Mouse (Mus musculus) left cerebral cortex, postnatal 14 days (tissue): ENCODE measurements at regions not wholly inside any gene's neighbourhood (a gene's known extent, or its start where the extent isn't known, plus 50 kb on each side); places are given as distances from the start of the nearest gene placed in this dataset.
A peak's percentile ranks its signal among the peaks of the same experiment; 100 is the strongest.

Experiments
- DNase-seq, 2 experiments: peaks; one replicate each; pipeline ENCODE4 v3.0.0; 2021 to 2022; ENCODE audit warnings: low spot score in 2 of 2, mixed read lengths in 1 of 2
- intact Hi-C: fragments of 180-260 bp; cut with DNase I; formaldehyde crosslinking; loops from one replicate; pipeline ENCODE4 v1.15.1; 2025

DNA sequence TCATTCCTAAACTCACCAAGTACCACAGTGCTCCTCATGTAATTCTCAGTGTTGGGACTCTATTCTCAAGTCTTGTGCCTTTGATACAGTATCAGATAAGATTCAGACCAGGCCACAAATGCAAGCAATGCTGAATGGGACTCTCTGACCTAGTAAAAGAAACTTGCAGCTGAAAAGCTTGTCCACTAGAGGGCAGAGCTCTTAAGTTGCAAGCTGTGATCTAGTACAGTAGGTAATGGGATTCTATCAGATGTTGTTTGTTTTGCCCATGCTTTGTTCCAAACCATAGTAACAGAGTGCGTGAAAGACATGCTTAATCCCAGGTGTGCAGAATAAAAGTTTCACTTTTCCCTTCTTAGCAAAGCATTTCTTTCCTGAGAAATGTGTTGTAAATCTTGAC lies 383.2 kb upstream of the Chrm2 start:
- intact Hi-C loops, result loop anchor here (10.0 kb wide), 1 partner anchor 1040 kb away; no protein-coding TSS in a partner anchor
- DNase-seq, result peak; percentile 31 to 48

DNA sequence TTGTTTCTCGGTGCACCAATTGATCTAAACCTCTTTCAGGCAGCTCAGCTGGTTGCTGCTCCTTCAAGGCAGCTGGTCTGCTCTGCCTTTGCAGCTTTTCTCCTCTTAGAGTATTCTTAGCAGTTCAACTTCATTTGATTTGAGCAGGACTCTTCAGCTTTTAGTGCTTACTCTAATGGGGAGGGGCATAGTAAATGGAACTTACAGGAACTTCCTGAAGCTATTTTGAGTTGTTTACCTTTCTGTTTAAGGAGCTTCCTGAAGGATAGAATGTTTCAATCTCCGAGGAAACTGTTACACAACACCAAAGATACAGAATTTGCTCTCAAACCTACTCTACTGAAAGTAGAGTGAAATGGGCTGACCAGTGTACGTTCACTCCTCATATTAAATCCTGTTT lies 385.8 kb upstream of the Chrm2 start:
- no peak for DNase-seq
- intact Hi-C loops, result loop anchor here (10.0 kb wide), 1 partner anchor 1043 kb away; no protein-coding TSS in a partner anchor

DNA sequence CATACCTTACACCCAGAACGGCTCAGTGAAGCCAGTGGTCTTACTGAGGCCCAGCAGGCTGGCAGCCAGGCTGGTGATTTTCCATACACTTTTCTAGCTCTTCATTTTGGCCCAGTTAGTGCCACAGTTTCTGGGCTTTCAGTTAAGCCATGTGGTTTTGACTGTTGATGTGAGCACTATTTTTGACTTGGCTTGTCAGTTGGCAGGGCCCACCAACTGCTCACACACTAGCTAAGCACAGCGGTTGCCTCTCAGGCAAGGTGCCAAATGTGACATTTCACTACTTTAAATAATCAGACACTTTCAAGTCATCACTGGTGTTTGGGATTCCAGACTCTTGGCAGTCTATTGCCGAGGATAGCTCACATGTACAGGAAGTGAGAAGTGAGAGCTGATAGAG lies 399.0 kb upstream of the Chrm2 start:
- peak; percentile 81 to 93 for DNase-seq
- intact Hi-C loops, result no loop called here

DNA sequence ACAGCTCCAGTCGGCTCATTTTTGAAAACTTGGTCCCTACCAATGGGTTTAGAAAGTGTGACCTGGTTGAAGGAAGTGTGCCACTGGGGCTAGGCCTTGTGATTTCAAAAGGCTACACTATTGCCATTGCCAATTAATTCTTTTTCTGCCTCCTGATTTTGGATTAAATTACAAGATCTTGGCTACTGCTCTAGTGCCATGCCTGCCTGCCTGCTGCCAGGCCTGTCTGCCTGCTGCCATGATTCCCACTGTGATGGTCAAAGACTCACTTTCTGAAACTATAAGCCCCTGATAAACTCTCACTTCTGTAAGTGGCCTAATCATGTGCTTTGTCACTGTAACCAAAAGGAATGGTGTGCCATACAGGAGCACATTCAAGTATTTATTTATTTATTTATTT lies 400.4 kb upstream of the Mtpn start:
- intact Hi-C loops, result no loop called here
- DNase-seq, result no peak

DNA sequence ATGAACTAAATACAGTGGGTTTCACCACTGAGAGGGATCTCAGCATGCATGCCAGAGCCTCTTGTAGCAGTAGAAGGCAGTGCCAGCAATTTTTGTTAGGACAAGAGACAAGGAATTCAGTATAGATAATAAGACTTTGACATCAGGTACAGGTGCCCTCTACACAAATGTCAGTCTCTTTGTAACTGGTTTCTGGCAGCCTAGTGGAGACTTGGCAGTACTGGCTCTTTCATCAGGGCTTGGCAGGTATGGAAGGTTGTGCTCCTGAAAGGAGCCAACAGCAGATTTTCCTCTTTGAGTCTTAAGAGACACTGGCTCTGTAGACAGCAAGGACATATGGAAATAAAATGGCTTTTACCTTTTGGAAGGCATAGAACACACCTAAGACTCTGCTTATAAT lies 384.5 kb upstream of the Mtpn start:
- intact Hi-C loops, result no loop called here
- DNase-seq, result no peak

DNA sequence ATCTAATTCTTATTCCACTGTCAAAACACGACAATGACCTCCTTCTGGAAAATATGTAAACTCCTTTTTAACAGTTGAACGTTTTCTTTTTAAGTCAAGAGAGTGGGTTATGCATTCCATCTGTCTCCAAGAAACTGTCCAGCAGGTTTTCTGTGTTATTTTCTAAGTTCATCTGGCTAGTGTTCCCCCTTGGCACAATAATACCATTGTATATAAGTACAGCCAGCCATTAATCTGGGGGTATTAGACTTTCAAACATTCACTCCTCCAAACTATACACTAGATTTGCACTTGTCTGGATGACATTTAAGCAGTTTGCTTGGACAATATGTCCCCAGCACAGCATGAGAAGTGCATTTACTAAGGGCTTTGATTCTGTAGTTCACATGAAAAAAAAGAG lies 358.3 kb upstream of the Mtpn start:
- intact Hi-C loops, result no loop called here
- no peak for DNase-seq

DNA sequence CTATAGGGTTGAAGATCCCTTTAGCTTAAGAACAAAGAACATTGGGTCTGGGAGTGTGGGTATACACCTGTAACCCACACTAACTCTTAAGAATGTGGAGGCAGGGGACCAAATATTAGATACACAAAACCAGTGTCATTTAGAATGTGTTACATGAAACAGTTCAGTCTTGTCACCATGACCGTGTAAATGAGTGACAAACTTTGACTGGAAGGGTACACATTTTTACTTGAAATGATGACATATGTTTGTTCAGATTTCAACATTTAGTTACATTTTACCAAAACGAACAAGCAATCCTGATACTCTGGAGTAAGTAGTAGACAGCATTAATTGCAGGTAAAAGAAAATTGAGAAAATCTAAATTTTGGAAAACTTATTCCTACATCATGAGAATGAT lies 356.0 kb upstream of the Mtpn start:
- intact Hi-C loops, result no loop called here
- no peak for DNase-seq

DNA sequence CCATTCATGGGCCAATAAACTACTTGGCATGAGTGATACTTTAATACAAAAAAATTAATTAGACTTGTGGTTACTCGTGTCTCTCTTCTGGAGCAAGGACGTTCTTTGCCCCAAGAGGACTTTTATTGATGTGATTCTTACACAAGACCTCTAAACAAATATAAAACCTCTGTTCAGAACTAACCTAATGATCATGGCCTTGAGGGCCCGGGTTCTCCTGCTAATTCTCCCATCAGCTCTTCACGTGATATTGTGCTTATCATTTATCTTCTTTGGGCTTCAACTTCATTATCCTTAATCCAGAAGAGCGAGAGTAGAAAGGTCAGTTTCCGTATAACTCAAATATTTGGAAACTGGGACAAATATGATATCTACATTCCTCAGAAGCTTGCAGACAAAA lies 335.0 kb upstream of the Mtpn start:
- intact Hi-C loops, result no loop called here
- no peak for DNase-seq

DNA sequence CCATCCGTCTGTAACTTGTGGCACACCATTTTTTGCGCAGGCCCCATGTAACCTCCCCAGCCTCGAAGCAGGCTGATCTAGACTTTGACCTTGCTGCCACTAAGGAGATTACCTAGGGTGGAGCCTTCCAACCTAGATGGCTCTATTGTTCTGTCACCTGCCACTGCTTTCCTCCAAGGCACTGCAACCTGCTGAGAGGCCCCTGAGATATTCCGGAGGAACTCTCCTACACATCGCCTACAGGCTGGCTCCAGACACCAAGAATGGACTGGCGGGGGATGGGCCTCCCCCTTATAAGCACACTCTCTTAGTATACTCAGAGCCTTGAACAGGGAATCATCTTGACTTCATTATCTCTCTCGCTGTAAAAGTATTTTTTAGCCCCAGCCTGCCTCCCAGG lies 331.7 kb upstream of the Mtpn start:
- intact Hi-C loops, result no loop called here
- no peak for DNase-seq

DNA sequence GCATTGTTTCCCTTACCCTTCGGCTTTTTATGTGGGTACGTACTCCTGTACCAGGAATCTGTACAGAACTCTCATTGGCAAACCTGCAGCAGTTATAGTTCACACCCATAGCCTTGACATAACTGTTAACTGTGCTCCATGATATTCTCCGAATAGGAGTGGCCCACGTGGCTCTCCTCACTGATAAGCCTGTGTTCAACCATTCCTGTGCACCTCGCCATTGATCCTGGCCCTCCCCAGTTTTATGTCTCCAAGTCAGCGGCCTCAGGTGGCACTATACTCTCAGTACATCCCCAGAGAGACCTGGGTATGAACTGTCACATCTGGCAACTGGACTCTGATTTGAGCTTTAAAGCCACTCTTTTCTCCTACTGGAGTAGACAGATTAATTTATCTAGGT lies 324.5 kb upstream of the Mtpn start:
- intact Hi-C loops, result no loop called here

DNA sequence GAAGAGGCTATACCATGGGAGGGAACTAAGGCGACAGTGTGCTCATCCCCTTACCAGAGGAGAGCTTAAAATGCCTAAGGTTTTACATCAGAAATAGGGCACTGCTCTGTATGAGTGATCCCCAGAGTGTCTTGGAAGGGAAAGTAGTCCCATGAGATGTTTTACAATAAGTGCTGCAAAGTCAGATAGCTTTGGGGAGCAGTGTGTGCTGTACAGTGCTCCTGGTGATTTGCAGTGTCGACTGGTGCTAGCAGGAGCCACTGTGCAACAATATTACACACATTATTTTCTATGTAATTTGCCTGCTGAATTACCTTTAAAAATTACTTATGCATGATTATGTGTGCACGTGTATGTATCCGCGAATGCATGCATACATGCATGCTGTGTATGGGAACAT lies 314.3 kb upstream of the Mtpn start:
- no peak for DNase-seq
- intact Hi-C loops, result no loop called here

More for the DNA sequence above, 324.5 kb upstream of the Mtpn start:
- no peak for DNase-seq

DNA sequence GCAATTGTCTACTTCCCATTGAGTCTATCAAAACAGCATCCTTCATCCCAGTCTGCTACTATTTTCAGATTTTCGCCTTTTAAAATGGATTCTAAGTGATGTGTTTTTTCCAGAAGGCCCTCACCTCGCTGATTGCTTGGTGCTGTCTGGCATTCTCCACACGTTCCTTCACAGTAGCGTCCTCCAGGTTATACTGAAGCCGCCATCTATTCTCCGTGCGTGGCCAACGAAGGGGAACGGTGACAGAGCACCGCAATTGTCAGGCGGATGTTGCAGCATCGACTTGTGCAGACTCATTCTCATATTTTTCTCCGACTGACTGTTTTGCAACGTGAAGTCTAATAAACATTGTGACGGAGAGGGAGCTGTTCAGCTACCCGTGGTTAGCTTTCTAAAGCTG lies 277.0 kb upstream of the Mtpn start:
- intact Hi-C loops, result no loop called here
- DNase-seq, result no peak

DNA sequence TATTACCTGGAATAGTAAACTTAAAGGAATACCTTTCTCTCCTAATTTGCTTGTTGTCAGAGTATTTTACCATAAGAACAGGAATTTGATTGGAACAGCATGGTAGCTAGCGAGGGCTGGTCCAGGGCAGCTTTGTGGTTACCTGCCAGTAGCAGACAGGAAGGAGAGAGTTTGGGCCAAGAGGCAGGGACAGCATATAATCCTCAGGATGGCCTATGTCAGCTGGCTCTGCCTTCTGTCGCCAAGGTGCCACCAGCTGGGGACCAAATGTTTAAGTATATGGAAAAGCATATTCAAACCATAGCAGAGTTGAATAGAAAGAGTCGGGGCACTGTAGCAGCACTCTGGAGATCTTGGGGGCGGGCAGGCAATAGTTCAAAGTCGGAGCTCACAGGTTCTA lies 274.8 kb upstream of the Mtpn start:
- intact Hi-C loops, result no loop called here
- no peak for DNase-seq

DNA sequence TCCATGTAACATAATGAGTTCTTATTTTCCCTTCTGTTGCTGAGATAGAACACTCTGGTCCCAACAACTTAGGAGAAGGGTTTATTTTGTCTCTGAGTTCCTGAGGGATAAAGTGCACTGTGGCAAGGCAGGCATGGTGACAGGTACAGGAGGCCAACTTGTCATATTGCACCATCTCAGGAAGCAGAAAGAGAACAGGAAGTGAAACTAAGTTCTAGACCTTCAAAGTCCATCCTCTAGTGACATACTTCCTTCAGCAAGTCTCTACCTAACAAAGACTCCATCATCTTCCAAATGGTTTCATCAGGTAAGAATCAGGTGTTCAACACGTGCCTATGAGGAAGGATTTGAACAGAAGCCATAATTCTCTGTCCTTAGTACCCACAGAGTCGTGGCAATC lies 266.1 kb upstream of the Mtpn start:
- no peak for DNase-seq
- intact Hi-C loops, result no loop called here

DNA sequence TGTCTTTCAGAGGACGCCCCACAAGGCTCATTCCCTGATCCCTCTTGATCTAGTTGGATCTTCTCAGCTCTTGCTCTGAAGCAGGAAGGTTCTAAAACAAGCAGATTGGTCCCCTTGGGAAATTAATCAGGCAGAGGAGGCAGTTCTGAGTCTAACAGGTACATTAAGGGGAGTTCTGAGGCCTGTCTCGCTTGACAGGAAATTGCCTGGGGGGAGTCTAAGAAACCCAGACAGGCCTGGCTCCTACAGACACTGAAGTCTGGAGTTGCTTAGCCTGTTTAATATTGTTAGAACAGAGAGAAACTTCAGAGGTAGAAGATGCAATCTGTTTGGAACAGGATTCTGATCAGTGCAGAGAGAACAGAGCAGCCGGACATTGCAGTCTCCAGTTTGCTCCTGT lies 264.4 kb upstream of the Mtpn start:
- intact Hi-C loops, result no loop called here
- no peak for DNase-seq

DNA sequence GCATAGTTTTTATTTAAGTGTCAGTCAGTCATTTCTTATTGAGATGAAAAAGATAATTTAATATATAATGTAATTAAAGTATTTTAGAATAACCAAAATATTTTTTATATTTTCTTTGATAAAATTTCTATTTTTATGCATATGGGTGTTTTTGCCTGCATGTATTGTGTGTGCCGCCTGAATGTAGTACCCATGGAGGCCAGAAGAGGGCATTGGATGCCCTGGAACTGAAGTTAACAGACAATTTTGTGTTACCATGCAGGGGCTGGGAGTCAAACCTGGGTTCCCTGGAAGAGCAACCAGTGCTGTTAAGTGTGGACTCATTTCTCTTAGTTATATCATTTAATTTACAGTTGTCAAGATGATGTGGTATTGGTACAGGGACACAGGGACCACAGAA lies 240.0 kb upstream of the Mtpn start:
- no peak for DNase-seq
- intact Hi-C loops, result no loop called here

DNA sequence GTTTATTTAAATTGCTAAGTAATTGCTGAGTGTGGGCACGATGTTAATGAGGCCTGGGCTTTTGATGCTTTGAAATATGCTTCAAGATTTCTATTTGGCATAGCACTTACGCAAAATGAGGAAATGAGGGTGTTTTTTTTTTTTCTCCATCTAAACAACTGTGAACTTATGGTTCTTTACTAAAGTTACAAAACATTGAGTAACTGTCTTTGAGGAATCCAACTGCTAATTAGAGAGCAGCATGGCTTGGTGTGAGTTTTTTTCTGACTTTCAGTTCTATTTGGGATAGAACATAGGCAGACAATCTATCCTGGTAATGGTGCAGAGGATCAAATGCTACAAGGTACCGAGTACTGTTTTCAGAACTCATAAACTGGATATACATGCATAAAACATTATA lies 231.2 kb upstream of the Mtpn start:
- intact Hi-C loops, result no loop called here
- DNase-seq, result no peak

DNA sequence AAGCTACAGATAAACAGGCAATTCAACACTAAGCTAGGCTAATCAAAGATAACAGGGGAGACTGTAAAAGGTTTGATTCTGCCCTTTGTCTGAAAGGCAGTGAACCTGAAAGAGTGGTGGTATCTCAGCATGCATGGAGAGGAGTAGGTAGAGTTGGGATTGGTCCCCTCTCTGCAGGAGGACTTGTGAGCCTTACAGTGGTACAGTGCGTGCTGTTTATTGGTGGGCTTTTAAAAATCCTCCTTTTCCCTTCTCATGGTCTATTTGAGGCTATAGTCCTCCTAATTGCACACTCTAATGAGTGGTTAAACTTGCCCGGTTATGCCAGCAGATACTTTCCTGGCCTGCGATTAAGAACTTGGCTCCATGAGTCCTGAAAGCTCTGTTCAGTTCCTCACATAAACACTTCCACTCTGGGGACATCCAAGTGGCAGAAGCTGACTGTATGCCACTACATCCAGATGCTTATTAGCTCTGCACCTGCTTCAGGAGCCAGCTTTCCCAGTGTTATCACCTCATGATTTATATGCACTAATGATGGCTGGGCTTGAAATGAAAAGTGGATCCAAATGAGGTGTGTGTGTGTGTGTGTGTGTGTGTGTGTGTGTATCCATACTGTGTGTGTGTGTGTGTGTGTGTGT lies 220.0 kb upstream of the Mtpn start:
- intact Hi-C loops, result no loop called here
- DNase-seq, result no peak

DNA sequence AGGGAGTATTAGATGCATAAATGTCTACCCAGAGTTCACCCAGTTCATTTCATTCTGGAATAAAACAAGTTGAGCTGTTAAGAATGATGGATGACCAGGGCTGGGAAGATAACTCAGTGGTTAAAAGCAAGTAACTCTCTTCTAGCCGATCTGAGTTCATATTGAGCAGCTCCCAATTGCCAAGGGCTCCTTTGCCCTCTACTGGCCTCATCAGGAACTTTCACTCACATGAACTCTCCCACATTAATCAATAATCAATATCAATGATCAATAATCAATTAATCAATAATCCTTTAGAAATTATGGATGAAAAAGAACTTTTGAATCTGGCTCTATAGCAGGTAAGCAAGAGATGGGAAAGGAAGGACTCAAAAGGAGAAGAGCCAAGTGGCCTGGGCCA lies 206.3 kb upstream of the Mtpn start:
- no peak for DNase-seq
- intact Hi-C loops, result no loop called here

DNA sequence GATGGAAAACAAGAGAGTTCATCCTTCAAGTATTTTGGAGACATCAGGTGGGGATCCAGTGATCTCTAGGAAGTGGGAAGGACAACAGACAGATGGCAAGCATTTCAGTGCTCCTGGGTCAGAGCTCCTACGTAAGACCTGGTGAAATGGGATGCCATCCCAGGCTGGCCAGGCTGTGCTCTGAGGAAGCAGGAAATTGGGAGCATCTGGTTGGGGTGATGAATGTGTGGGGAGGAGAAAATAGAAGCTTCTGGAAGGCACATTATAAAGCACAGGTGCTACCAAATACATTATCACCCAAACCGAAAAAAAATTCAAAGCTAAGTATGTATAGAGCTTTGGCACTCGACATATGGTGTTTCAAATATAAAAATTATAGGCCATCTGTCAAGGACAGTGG lies 165.9 kb upstream of the Mtpn start:
- intact Hi-C loops, result no loop called here

DNA sequence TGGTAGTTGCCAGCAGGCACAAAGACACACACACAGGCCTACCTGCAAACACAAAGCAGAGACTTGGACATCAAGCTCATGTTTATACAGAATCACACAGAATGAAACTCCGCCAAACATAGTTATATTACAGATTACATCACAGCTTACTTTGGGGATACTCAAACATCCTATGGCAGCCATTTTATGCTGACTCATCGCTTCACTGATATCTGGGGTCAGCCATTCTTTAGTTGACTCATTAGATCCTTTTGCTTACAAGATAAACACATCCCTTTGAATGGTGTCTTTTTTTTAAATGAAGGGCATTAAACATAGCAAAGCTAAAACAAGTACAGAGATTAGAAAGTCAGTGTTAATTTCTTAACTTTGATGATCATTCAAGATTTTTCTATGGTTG lies 127.4 kb upstream of the Mtpn start:
- no peak for DNase-seq
- intact Hi-C loops, result no loop called here

More for the DNA sequence above, 165.9 kb upstream of the Mtpn start:
- DNase-seq, result peak in 1 of 2 experiments; percentile 12

DNA sequence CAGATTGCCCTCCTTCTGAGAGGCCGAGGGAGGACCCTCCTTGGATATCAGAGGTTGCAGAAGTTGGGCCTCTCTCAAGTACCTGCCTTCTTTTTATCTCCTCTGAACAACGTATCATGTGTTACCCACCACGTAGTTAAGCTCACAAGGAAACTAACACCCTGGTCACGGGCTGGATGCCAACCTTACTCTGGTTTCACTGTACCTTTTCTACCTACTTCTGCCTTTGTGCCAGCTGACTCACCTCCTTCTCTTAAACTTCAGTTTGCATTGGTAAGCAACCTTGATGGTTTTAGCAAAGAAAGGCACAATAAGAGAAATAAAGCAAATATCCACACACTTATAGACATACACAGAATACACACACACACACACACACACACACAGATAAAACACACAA lies 111.7 kb upstream of the Mtpn start:
- intact Hi-C loops, result no loop called here
- no peak for DNase-seq
